Mouse (Mus musculus) fibroblast of lung, adult 2 months (primary cell): ENCODE results near the gene Akap6.
"Not testable (repeated sequence)": the region's sequence is repeated elsewhere in the genome, so short reads cannot be mapped to it uniquely, and the experiment has no call there.

Source experiments
- DNase-seq: peaks from one replicate; pipeline ENCODE4 v3.0.0-alpha.2; 2011; ENCODE audit warnings: low read depth

Akap6 gene

GRCm38 (mm10) chr12:52711857-52712640 is 12.9 kb downstream of the Akap6 start:
- no peak for DNase-seq

- no peak for DNase-seq
Observed at GRCm38 (mm10) chr12:52718392-52718791, 19.2 kb downstream of the Akap6 start.

GRCm38 (mm10) chr12:52719232-52719631 is 20.0 kb downstream of the Akap6 start:
- no peak for DNase-seq

GRCm38 (mm10) chr12:52719681-52720080 is 20.5 kb downstream of the Akap6 start:
- no peak for DNase-seq

GRCm38 (mm10) chr12:52724039-52724615 is 24.9 kb downstream of the Akap6 start:
- not testable (repeated sequence) for DNase-seq

GRCm38 (mm10) chr12:52726434-52727231 is 27.4 kb downstream of the Akap6 start:
- DNase-seq: no peak

- no peak for DNase-seq
Observed at GRCm38 (mm10) chr12:52729396-52729795, 30.2 kb downstream of the Akap6 start.

- not testable (repeated sequence) for DNase-seq
Observed at GRCm38 (mm10) chr12:52735161-52735560, 36.0 kb downstream of the Akap6 start.

- no peak for DNase-seq
Observed at GRCm38 (mm10) chr12:52737151-52737550, 38.0 kb downstream of the Akap6 start.

- no peak for DNase-seq
Observed at GRCm38 (mm10) chr12:52739326-52739725, 40.1 kb downstream of the Akap6 start.

- no peak for DNase-seq
Observed at GRCm38 (mm10) chr12:52741801-52742200, 42.6 kb downstream of the Akap6 start.

- no peak for DNase-seq
Observed at GRCm38 (mm10) chr12:52750006-52750405, 50.8 kb downstream of the Akap6 start.

GRCm38 (mm10) chr12:52755649-52756048 is 56.5 kb downstream of the Akap6 start:
- no peak for DNase-seq

- no peak for DNase-seq
Observed at GRCm38 (mm10) chr12:52757881-52758280, 58.7 kb downstream of the Akap6 start.

GRCm38 (mm10) chr12:52764046-52764445 is 64.9 kb downstream of the Akap6 start:
- no peak for DNase-seq

GRCm38 (mm10) chr12:52764810-52765209 is 65.6 kb downstream of the Akap6 start:
- no peak for DNase-seq

- DNase-seq: no peak
Observed at GRCm38 (mm10) chr12:52769561-52769960, 70.4 kb downstream of the Akap6 start.

- no peak for DNase-seq
Observed at GRCm38 (mm10) chr12:52771931-52772330, 72.7 kb downstream of the Akap6 start.

GRCm38 (mm10) chr12:52772494-52773280 is 73.5 kb downstream of the Akap6 start:
- DNase-seq: no peak

- DNase-seq: no peak
Observed at GRCm38 (mm10) chr12:52773847-52774246, 74.7 kb downstream of the Akap6 start.

- no peak for DNase-seq
Observed at GRCm38 (mm10) chr12:52774382-52774781, 75.2 kb downstream of the Akap6 start.

GRCm38 (mm10) chr12:52780216-52780615 is 81.0 kb downstream of the Akap6 start:
- no peak for DNase-seq
